Mouse (Mus musculus) spleen, postnatal 14 days (tissue): ENCODE results near the gene Dbndd1.
A peak's percentile ranks its signal among the peaks of the same experiment; 100 is the strongest.
"Not testable (repeated sequence)": the region's sequence is repeated elsewhere in the genome, so short reads cannot be mapped to it uniquely, and the experiment has no call there.

Experiments used
- DNase-seq, 2 experiments: peaks; one replicate each; pipeline ENCODE4 v3.0.0; 2021 to 2022; ENCODE audit warnings: low spot score in 2 of 2

The Dbndd1 gene

GRCm38 (mm10) chr8:123514781-123515539, at the start of gene Dbndd1:
TSS of gene Dbndd1 (minus strand) at chr8:123515463.
- DNase-seq, result peak in 1 of 2 experiments; percentile 29

- DNase-seq, result not testable (repeated sequence)
These were observed 49.0 kb upstream of the Dbndd1 start for GRCm38 (mm10) chr8:123564221-123564620.

GRCm38 (mm10) chr8:123537641-123538040, 22.4 kb upstream of the Dbndd1 start:
- DNase-seq, result peak in 1 of 2 experiments; percentile 30

- DNase-seq, result no peak
These were observed 21.7 kb upstream of the Dbndd1 start for GRCm38 (mm10) chr8:123536990-123537380.

- DNase-seq, result no peak
These were observed 21.2 kb upstream of the Dbndd1 start for GRCm38 (mm10) chr8:123536242-123536989.

- no peak for DNase-seq
These were observed 12.6 kb upstream of the Dbndd1 start for GRCm38 (mm10) chr8:123527720-123528489.

GRCm38 (mm10) chr8:123520048-123520447, 4.8 kb upstream of the Dbndd1 start:
- DNase-seq, result not testable (repeated sequence)

GRCm38 (mm10) chr8:123518667-123519066, 3.4 kb upstream of the Dbndd1 start, which contains the start of gene Gas8:
TSS of gene Gas8 (plus strand) at chr8:123518834.
- DNase-seq, result peak; percentile 33 to 63

GRCm38 (mm10) chr8:123518172-123518571, 2.9 kb upstream of the Dbndd1 start:
- DNase-seq, result no peak

- DNase-seq, result no peak
These were observed 1.3 kb upstream of the Dbndd1 start for GRCm38 (mm10) chr8:123516596-123516995.

- DNase-seq, result no peak
These were observed 256 bp upstream of the Dbndd1 start for GRCm38 (mm10) chr8:123515540-123515897.

GRCm38 (mm10) chr8:123514136-123514535, 1.1 kb downstream of the Dbndd1 start:
- no peak for DNase-seq

- no peak for DNase-seq
These were observed 4.4 kb downstream of the Dbndd1 start for GRCm38 (mm10) chr8:123510819-123511218.

GRCm38 (mm10) chr8:123507153-123507552, 8.1 kb downstream of the Dbndd1 start:
- DNase-seq, result no peak

GRCm38 (mm10) chr8:123505695-123506094, 9.6 kb downstream of the Dbndd1 start:
- no peak for DNase-seq

GRCm38 (mm10) chr8:123505267-123505666, 10.0 kb downstream of the Dbndd1 start:
- no peak for DNase-seq

- DNase-seq, result no peak
These were observed 10.6 kb downstream of the Dbndd1 start for GRCm38 (mm10) chr8:123504591-123505195.

GRCm38 (mm10) chr8:123503801-123504467, 11.3 kb downstream of the Dbndd1 start:
- DNase-seq, result no peak

GRCm38 (mm10) chr8:123502192-123502591, 13.1 kb downstream of the Dbndd1 start:
- DNase-seq, result no peak

- DNase-seq, result no peak
These were observed 15.7 kb downstream of the Dbndd1 start for GRCm38 (mm10) chr8:123499556-123499955.

- no peak for DNase-seq
These were observed 16.3 kb downstream of the Dbndd1 start for GRCm38 (mm10) chr8:123498963-123499362.
